Mouse (Mus musculus): ENCODE measurements at regions not wholly inside any gene's neighbourhood (a gene's known extent, or its start where the extent isn't known, plus 50 kb on each side); places are given as distances from the start of the nearest gene placed in this dataset.

DNA sequence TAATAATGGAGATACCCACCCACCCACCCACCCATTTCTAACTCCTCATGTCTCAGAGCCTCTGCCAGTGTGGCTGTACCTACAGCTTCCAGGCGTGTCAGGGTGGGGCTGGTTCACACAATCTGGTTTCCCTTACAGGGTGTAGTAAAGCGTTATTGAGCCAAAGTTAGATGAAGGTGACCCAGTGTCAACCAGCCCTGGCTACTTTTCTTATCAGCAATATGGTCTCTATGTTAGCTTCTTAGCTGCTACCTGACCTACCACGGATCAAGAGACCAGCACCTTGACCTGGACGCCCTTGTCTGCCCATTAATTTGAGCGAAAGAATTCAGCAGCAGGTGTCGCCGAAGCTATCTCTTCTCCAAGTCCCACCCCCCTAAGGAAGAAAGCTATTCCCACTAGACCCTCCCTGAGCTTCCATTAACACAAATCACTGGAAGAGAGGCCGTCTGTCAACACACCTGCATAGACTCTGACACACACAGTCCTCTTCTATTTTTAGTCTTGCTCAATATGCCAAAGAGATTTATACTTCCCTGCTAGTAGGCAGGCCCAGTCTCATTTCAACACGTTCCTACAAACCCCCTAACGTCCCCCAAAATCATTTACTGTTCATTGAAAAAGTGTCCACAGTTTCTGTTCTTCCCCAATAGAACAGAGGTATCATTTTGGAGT lies 70.4 kb downstream of the Phlda1 start:
- no peak for TF ChIP-seq ZC3H11A (IDR thresholded peaks at IDR 0.05; ENCODE audit: low read depth, low read length)
- TF ChIP-seq GATA1 (IDR thresholded peaks at IDR 0.05; ENCODE audit: low read depth, low read length): no peak
- TF ChIP-seq TAL1 (IDR thresholded peaks at IDR 0.05; ENCODE audit: low read length): no peak

Measured in MEL (cell line).